Mouse (Mus musculus): ENCODE data around the gene Evc.

GRCm38 (mm10) chr5:37332066-37332465 is 4.6 kb downstream of the Evc start:
- TF ChIP-seq CTCF (conservative IDR thresholded peaks at IDR 0.05; ENCODE audit: insufficient read depth, insufficient read length, low read depth, low read length): no peak
- no peak for TF ChIP-seq POLR2A (IDR thresholded peaks at IDR 0.05; ENCODE audit: low read depth, low read length)
